8 mouse cellular contexts compared by ENCODE assay signal in genomic region chr4:53438836-53439480, GRCm38 (mm10). TPM values are rescaled to one million over a fixed set of nuclear protein-coding genes. Genes with fewer than 3 reads are reported as not detected.
DNase-seq lines count a peak whose midpoint lies in the region; ATAC-seq lines count a peak whose summit lies in the region.

No protein-coding gene starts in this region.

- H3K4me1 ChIP-seq in heart, embryonic 10.5 days = peaks cover 43% of the 10 kb centered on the region
- peaks cover 23% of the 10 kb centered on the region for H3K4me1 ChIP-seq in midbrain, embryonic 10.5 days
- H3K4me1 ChIP-seq in midbrain, embryonic 11.5 days (ENCODE audit: control insufficient read depth, insufficient read depth, low read length) = peaks cover 15% of the 10 kb centered on the region
- H3K4me1 ChIP-seq in limb, embryonic 13.5 days = peaks cover 54% of the 10 kb centered on the region
- peaks cover 26% of the 10 kb centered on the region for H3K4me1 ChIP-seq in stomach, embryonic 16.5 days (ENCODE audit: control insufficient read depth, insufficient read depth, low read length)

- ATAC-seq in midbrain, embryonic 11.5 days (ENCODE audit: low FRiP score) = no peak
- ATAC-seq in limb, embryonic 13.5 days (ENCODE audit: low FRiP score, low read depth) = no peak
- ATAC-seq in stomach, embryonic 16.5 days (ENCODE audit: insufficient read depth, low FRiP score) = no peak

- H3K27me3 ChIP-seq in heart, embryonic 10.5 days (ENCODE audit: insufficient read depth, poor library complexity, severe bottlenecking) = no peaks in the 10 kb centered on the region
- H3K27me3 ChIP-seq in midbrain, embryonic 10.5 days (ENCODE audit: low read depth, poor library complexity, severe bottlenecking) = peaks cover 36% of the 10 kb centered on the region
- peaks cover 10% of the 10 kb centered on the region for H3K27me3 ChIP-seq in midbrain, embryonic 11.5 days (ENCODE audit: control insufficient read depth, insufficient read depth, low read length)
- no peaks in the 10 kb centered on the region for H3K27me3 ChIP-seq in limb, embryonic 13.5 days
- no peaks in the 10 kb centered on the region for H3K27me3 ChIP-seq in stomach, embryonic 16.5 days (ENCODE audit: control insufficient read depth, insufficient read depth, low read length)

- H3K4me3 ChIP-seq in heart, embryonic 10.5 days = peak overlapping the region; percentile 97; the same call in 1 of the 2 replicates
- peak overlapping the region; percentile 92; the same call in 1 of the 2 replicates for H3K4me3 ChIP-seq in midbrain, embryonic 10.5 days
- no peak overlapping the region for H3K4me3 ChIP-seq in midbrain, embryonic 11.5 days (ENCODE audit: low read depth, low read length)
- H3K4me3 ChIP-seq in limb, embryonic 13.5 days = peak overlapping the region; percentile 87
- H3K4me3 ChIP-seq in stomach, embryonic 16.5 days (replicated peaks; ENCODE audit: low read length) = peak overlapping the region; percentile 72; the same call in 1 of the 2 replicates

- H3K4me2 ChIP-seq in midbrain, embryonic 11.5 days = no peak overlapping the region; the same call in 1 of the 2 replicates
- H3K4me2 ChIP-seq in limb, embryonic 13.5 days (replicated peaks) = peak overlapping the region; percentile 99
- peak overlapping the region; percentile 66 for H3K4me2 ChIP-seq in stomach, embryonic 16.5 days (ENCODE audit: low read depth, low read length)

- no peaks in the 10 kb centered on the region for H3K9me3 ChIP-seq in heart, embryonic 10.5 days
- no peaks in the 10 kb centered on the region for H3K9me3 ChIP-seq in midbrain, embryonic 10.5 days (replicated peaks)
- no peaks in the 10 kb centered on the region for H3K9me3 ChIP-seq in midbrain, embryonic 11.5 days (ENCODE audit: control insufficient read depth, low read length)
- H3K9me3 ChIP-seq in limb, embryonic 13.5 days = no peaks in the 10 kb centered on the region
- H3K9me3 ChIP-seq in stomach, embryonic 16.5 days (replicated peaks; ENCODE audit: control insufficient read depth, low read length) = no peaks in the 10 kb centered on the region

- 73% methylated on average over 7 of the region's 7 CpGs for WGBS in heart, embryonic 10.5 days
- WGBS in midbrain, embryonic 10.5 days = 88% methylated on average over 7 of the region's 7 CpGs
- WGBS in midbrain, embryonic 11.5 days = 87% methylated on average over 7 of the region's 7 CpGs
- 78% methylated on average over 7 of the region's 7 CpGs for WGBS in limb, embryonic 13.5 days
- WGBS in stomach, embryonic 16.5 days = 52% methylated on average over 7 of the region's 7 CpGs

- intact Hi-C loops in heart, postnatal 36 days (cut with DNase I) = loop anchor here (5.0 kb wide), 1 partner anchor 327 kb away; no protein-coding TSS in a partner anchor

- no peak overlapping the region for H3K9ac ChIP-seq in midbrain, embryonic 11.5 days (ENCODE audit: low read length)
- no peak overlapping the region for H3K9ac ChIP-seq in limb, embryonic 13.5 days
- H3K9ac ChIP-seq in stomach, embryonic 16.5 days (ENCODE audit: low read length) = no peak overlapping the region

- peak overlapping the region; percentile 96; the same call in 1 of the 2 replicates for H3K27ac ChIP-seq in heart, embryonic 10.5 days
- H3K27ac ChIP-seq in midbrain, embryonic 10.5 days (replicated peaks) = no peak overlapping the region
- H3K27ac ChIP-seq in midbrain, embryonic 11.5 days (ENCODE audit: low read depth, low read length) = no peak overlapping the region
- H3K27ac ChIP-seq in limb, embryonic 13.5 days = no peak overlapping the region
- H3K27ac ChIP-seq in stomach, embryonic 16.5 days (ENCODE audit: low read length) = peak overlapping the region; percentile 96

- no peaks in the 10 kb centered on the region for H3K36me3 ChIP-seq in heart, embryonic 10.5 days
- H3K36me3 ChIP-seq in midbrain, embryonic 10.5 days = no peaks in the 10 kb centered on the region
- H3K36me3 ChIP-seq in midbrain, embryonic 11.5 days (ENCODE audit: control insufficient read depth, insufficient read depth, low read length) = no peaks in the 10 kb centered on the region
- H3K36me3 ChIP-seq in limb, embryonic 13.5 days = no peaks in the 10 kb centered on the region
- H3K36me3 ChIP-seq in stomach, embryonic 16.5 days (ENCODE audit: control insufficient read depth, insufficient read depth, low read length) = no peaks in the 10 kb centered on the region

- DNase-seq in heart, embryonic 10.5 days (ENCODE audit: low spot score) = no peak
- DNase-seq in heart, postnatal 36 days = no peak
- DNase-seq in midbrain, embryonic 10.5 days (ENCODE audit: low spot score) = no peak
- DNase-seq in midbrain, embryonic 11.5 days (ENCODE audit: low spot score, missing footprints) = no peak
- DNase-seq in adrenal gland, postnatal 4 days (ENCODE audit: low spot score in 2 of 2) = no peak
- DNase-seq in thymus, postnatal 4 days = no peak

RNA-seq across cellular contexts. Expression of gene Slc44a1, which starts 1.3 kb away (rescaled TPM):
- 15.9 and 16.3 TPM in 2 replicates for polyA plus RNA-seq in heart, embryonic 10.5 days (2016; fragmentation: Nextera tagmentation; extraction: Ambion mirVana)
- total RNA-seq in heart, postnatal 36 days (2021) = 10 to 100 TPM; 33.4 to 34.3 TPM
- polyA plus RNA-seq in midbrain, embryonic 10.5 days (2016; fragmentation: Nextera tagmentation; extraction: Ambion mirVana) = 8.7 and 10.5 TPM in 2 replicates
- polyA plus RNA-seq in midbrain, embryonic 11.5 days (2014; fragmentation: Nextera tagmentation; extraction: Ambion mirVana) = 15.6 and 16.8 TPM in 2 replicates
- polyA plus RNA-seq in limb, embryonic 13.5 days (2015; fragmentation: Nextera tagmentation; extraction: Ambion mirVana) = 29.7 and 30.9 TPM in 2 replicates
- polyA plus RNA-seq in stomach, embryonic 16.5 days (2015; fragmentation: Nextera tagmentation; extraction: Ambion mirVana) = 16.7 and 17.2 TPM in 2 replicates
- 10 to 100 TPM; 95.4 to 95.8 TPM for total RNA-seq in adrenal gland, postnatal 4 days (2021)

Comparison
In these comparisons a context has a peak if more than half of its experiments do, and no peak if none do; other contexts are left out.
1. H3K27ac ChIP-seq: peak in heart, embryonic 10.5 days (single experiment) and stomach, embryonic 16.5 days (single experiment); none in midbrain, embryonic 10.5 days (single experiment), midbrain, embryonic 11.5 days (single experiment) and limb, embryonic 13.5 days (single experiment).